Mouse (Mus musculus) spleen, adult 2 months (tissue): ENCODE measurements around the gene Krtap28-13. TPM values are rescaled to one million over a fixed set of nuclear protein-coding genes. Genes with fewer than 3 reads are reported as not detected.

Source experiments
- DNase-seq, 2 experiments: peaks; one replicate each; pipeline versions ENCODE4 v3.0.0 to v3.0.0-alpha.2; 2012 to 2021; ENCODE audit warnings: low spot score in 2 of 2, low read depth in 1 of 2
- H3K27ac ChIP-seq: fragments of 200-500 bp; 2 replicates; pipeline ENCODE4 v1.5.1; 2012; ENCODE audit warnings: low read length, inconsistent platforms; ENCODE audit not compliant: insufficient read depth
- H3K27me3 ChIP-seq: fragments of 200-500 bp; 2 replicates; pipeline ENCODE4 v1.6.1; 2012; ENCODE audit warnings: mild to moderate bottlenecking, moderate library complexity, low read length, inconsistent platforms; ENCODE audit not compliant: control insufficient read depth, insufficient read depth
- H3K36me3 ChIP-seq: fragments of 200-500 bp; 2 replicates; pipeline ENCODE4 v1.6.1; 2012; ENCODE audit warnings: mild to moderate bottlenecking, low read length, inconsistent platforms; ENCODE audit not compliant: control insufficient read depth, insufficient read depth
- H3K4me1 ChIP-seq: fragments of 200-500 bp; 2 replicates; pipeline ENCODE4 v1.6.1; 2011; ENCODE audit warnings: inconsistent platforms; ENCODE audit not compliant: control insufficient read depth, insufficient read depth, insufficient read length
- H3K4me3 ChIP-seq: fragments of 200-500 bp; 2 replicates; pipeline ENCODE4 v1.5.1; 2011; ENCODE audit warnings: mild to moderate bottlenecking, inconsistent platforms; ENCODE audit not compliant: insufficient read depth, insufficient read length; ENCODE audit errors: extremely low read depth
- CTCF ChIP-seq: fragments of 200-500 bp; IDR thresholded peaks from 2 replicates; pipeline ENCODE4 v1.5.1; 2011; ENCODE audit warnings: mild to moderate bottlenecking, inconsistent platforms; ENCODE audit not compliant: insufficient read depth, insufficient read length, insufficient replicate concordance; ENCODE audit errors: extremely low read depth
- POLR2A ChIP-seq: fragments of 200-500 bp; IDR thresholded peaks from 2 replicates; pipeline ENCODE4 v1.6.1; 2011; ENCODE audit warnings: low read depth, low read length, inconsistent platforms
- WGBS: fragments of 180-500 bp; shearing (Covaris S2); methylation state at CpG from one replicate; pipeline ENCODE4 v1.1.7; 2018; 5-methylcytosine and 5-hydroxymethylcytosine counted together
- polyA plus RNA-seq: library from polyadenylated mRNA; depleted of rRNA; stranded (reverse); fragments of >200 nt; gene quantifications from 2 replicates; pipeline ENCODE4 v1.2.3, GENCODE M21; 2012; rRNA removed

Gene Krtap28-13
- not detected in 2 replicates for polyA plus RNA-seq

GRCm38 (mm10) chr1:83060643-83061042, at the start of gene Krtap28-13:
Krtap28-13 (plus strand) TSS chr1:83060930.
- H3K4me1 ChIP-seq, result no peaks in the 10 kb centered on the region
- no peaks in the 10 kb centered on the region for H3K27me3 ChIP-seq
- no peak within 1 kb of the TSS for H3K27ac ChIP-seq
- no peaks in the 10 kb centered on the region for H3K36me3 ChIP-seq
- TF ChIP-seq POLR2A, result no peak
- TF ChIP-seq CTCF, result no peak
- H3K4me3 ChIP-seq, result no peak within 1 kb of the TSS
- WGBS, result 90% methylated on average over 4 of the region's 4 CpGs
- DNase-seq, result no peak

DNA sequence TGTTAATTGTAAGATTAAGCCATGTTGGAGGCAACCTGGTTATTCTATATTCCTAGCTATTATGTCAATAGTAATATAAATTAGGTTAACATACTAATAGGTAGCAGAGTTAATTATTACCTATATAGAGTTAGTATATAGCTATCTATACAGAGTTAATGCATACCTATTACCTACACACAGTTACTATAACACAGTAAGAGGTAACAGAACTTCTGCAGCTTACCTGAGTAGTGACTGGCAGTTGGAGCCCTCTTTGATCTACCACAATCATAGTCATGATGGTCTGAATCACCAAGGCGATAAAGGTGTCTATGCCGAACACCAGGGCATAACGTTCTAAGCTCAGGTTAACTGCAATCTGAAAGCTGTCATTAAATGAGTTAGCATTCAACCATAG, 46.3 kb upstream of the Krtap28-13 start:
- TF ChIP-seq CTCF, result no peak
- no peak for TF ChIP-seq POLR2A
- 90% methylated on average over 3 of the region's 3 CpGs for WGBS
- Histone ChIP-seq H3K27ac (no peak overlapping the region), H3K27me3 (no peaks in the 10 kb centered on the region), H3K36me3 (no peaks in the 10 kb centered on the region), H3K4me3 (no peak overlapping the region), H3K4me1 (no peaks in the 10 kb centered on the region)
- DNase-seq, result no peak

DNA sequence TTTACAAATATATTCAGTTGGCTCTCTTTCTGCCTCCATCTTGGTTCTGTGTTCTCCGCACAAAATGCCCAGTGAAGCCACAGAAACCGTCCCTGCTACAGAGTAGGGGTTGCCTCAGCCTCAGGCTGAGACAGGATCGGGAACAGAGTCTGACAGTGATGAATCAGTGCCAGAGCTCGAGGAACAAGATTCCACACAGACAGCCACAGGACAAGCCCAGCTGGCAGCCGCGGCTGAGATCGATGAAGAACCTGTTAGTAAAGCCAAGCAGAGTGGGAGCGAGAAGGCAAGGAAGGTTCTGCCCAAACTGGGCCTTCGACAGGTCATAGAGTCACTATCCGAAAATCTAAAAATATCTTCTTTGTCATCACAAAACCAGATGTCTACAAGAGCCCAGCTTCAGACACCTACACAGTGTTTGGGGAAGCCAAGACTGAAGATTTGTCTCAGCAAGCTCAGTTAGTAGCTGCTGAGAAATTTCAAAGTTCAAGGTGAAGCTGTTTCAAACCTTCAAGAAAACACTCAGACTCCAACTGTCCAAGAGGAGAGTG, 45.3 kb upstream of the Krtap28-13 start:
- TF ChIP-seq POLR2A (no peak), CTCF (no peak)
- H3K4me1 ChIP-seq, result no peaks in the 10 kb centered on the region
- DNase-seq, result no peak
- H3K27me3 ChIP-seq, result no peaks in the 10 kb centered on the region
- no peaks in the 10 kb centered on the region for H3K36me3 ChIP-seq
- no peak overlapping the region for H3K27ac ChIP-seq
- 86% methylated on average over 10 of the region's 10 CpGs for WGBS
- no peak overlapping the region for H3K4me3 ChIP-seq

GRCm38 (mm10) chr1:83016556-83016955, 44.2 kb upstream of the Krtap28-13 start:
- no peaks in the 10 kb centered on the region for H3K4me1 ChIP-seq
- DNase-seq, result no peak
- TF ChIP-seq CTCF, result no peak
- no peak for TF ChIP-seq POLR2A

DNA sequence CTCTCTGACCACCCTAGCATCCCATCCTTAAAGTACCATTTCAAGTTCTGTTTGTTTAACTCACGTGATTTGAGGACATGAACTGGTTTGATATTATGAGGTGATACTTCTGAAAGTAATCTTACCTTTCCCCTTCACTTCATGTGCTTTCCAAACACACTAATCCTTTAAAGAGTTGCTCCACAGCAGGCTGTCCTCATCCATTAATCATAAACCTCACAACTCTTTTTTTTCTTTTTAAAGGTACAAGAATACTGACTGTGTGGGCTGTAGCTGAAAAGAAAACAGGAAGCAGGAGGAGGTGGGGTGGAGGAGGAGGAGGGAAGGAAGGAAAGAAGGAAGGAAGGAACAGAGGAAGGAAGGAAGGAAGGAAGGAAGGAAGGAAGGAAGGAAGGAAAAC, 28.8 kb upstream of the Krtap28-13 start:
- DNase-seq, result no peak
- H3K27me3 ChIP-seq, result no peaks in the 10 kb centered on the region
- no peaks in the 10 kb centered on the region for H3K36me3 ChIP-seq
- H3K27ac ChIP-seq, result no peak overlapping the region
- H3K4me3 ChIP-seq, result no peak overlapping the region
- WGBS, result 76% methylated on average over 1 of the region's 1 CpGs
- TF ChIP-seq CTCF, result no peak
- TF ChIP-seq POLR2A, result no peak
- H3K4me1 ChIP-seq, result no peaks in the 10 kb centered on the region

More at GRCm38 (mm10) chr1:83016556-83016955, 44.2 kb upstream of the Krtap28-13 start:
- Histone ChIP-seq H3K4me3 (no peak overlapping the region), H3K27ac (no peak overlapping the region), H3K36me3 (no peaks in the 10 kb centered on the region), H3K27me3 (no peaks in the 10 kb centered on the region)
- WGBS, result 68% methylated on average over 1 of the region's 1 CpGs

GRCm38 (mm10) chr1:83032508-83032907, 28.2 kb upstream of the Krtap28-13 start:
- TF ChIP-seq CTCF (no peak), POLR2A (no peak)
- Histone ChIP-seq H3K4me3 (no peak overlapping the region), H3K27ac (no peak overlapping the region), H3K27me3 (no peaks in the 10 kb centered on the region), H3K4me1 (no peaks in the 10 kb centered on the region), H3K36me3 (no peaks in the 10 kb centered on the region)
- WGBS, result 86% methylated on average over 6 of the region's 6 CpGs
- no peak for DNase-seq

DNA sequence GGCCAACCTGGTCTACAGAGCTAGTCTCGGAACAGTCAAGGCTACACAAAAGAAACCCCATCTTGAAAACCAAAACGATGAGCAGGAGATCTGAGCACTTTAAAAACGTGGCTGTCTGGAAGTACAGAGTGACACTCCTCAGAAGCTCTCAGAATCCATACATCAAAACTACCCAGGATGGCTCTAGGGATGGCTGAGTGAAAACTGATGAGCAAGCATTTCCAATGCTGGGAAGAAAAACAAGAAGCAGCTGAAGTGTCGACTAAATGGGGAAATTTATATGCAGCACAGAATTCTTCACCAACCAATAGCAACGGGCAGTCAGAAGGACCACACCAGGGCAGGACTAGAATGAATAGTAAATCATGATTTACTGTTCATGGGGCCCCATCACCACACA, 26.2 kb upstream of the Krtap28-13 start:
- 79% methylated on average over 5 of the region's 5 CpGs for WGBS
- no peak for TF ChIP-seq POLR2A
- no peak for TF ChIP-seq CTCF

More for the DNA sequence above, 26.2 kb upstream of the Krtap28-13 start:
- Histone ChIP-seq H3K27ac (no peak overlapping the region), H3K27me3 (no peaks in the 10 kb centered on the region; the same call in 1 of the 2 replicates), H3K4me1 (no peaks in the 10 kb centered on the region), H3K4me3 (no peak overlapping the region), H3K36me3 (no peaks in the 10 kb centered on the region)
- DNase-seq, result no peak
